Mouse (Mus musculus) liver, postnatal 0 days (tissue): ENCODE data around the gene 4933427D14Rik.

Source experiments
- CTCF ChIP-seq: sonication (generic); IDR thresholded peaks from 2 replicates; pipeline ENCODE4 v1.5.1; 2016; ENCODE audit warnings: antibody characterized with exemption, low read depth
- EP300 ChIP-seq: IDR thresholded peaks from 2 replicates; pipeline ENCODE4 v1.6.1; 2016; ENCODE audit warnings: antibody characterized with exemption, low read depth, mild to moderate bottlenecking

GRCm38 (mm10) chr11:72190857-72191256 is 16.4 kb downstream of the 4933427D14Rik start:
- no peak for TF ChIP-seq CTCF
- TF ChIP-seq EP300 = no peak
